Mouse (Mus musculus) induced T-regulatory cell, adult 2 months (primary cell): Measurements from ENCODE around the gene 1110017D15Rik.

Experiments used
- DNase-seq: peaks from one replicate; pipeline ENCODE4 v3.0.0-alpha.2; 2012; ENCODE audit warnings: low read depth

1110017D15Rik gene

DNA sequence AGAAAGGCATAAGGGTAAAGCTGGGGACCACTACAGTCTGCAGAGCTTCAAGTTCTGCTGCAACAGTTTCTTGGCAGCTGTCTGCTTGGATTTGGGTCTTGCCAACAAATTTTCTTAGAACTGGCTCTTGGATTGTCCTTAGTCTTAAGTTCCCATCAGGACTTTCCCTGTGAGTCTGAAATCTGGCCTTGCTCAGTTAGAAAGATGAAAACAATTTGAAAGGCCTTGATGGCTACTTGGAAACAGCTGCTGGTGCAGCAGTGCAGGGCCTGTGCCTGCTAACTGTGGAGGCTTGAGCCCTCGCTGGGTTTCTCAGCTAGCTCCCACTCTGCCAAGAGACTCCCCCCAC is 37.7 kb downstream of the 1110017D15Rik start:
- DNase-seq: no peak

DNA sequence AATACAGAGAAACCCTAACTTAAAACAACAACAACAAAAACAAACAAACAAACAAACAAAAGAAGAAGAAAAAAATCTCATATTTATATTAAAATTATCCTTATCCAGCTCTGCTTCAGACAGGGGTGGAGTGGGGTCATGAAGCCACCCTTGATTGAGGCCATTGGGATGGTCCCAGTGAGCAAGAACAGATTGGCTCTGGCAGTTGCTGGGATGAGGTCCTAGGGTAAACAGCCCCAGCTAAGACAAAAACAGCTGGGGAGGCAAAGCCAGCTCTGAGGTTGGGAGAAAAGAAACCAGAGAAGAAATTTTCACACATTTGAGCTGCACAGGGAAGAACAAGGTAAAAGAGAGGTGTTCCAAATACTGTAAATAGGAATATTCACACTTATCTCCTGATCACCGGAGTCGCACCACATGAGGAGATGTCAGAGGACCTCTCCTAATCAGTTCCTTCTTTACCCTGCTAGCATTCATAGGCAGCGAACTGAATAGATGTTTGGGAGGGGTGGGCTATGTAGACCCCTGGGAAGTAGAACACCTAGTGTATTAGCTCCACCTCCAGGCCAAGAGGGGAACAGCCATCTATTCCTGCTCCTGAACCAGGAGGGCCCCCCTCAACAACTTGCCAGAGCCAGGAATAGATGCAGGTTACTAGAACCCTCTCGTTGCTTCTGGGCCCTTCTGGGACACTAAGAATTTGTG is 38.2 kb downstream of the 1110017D15Rik start:
- no peak for DNase-seq

DNA sequence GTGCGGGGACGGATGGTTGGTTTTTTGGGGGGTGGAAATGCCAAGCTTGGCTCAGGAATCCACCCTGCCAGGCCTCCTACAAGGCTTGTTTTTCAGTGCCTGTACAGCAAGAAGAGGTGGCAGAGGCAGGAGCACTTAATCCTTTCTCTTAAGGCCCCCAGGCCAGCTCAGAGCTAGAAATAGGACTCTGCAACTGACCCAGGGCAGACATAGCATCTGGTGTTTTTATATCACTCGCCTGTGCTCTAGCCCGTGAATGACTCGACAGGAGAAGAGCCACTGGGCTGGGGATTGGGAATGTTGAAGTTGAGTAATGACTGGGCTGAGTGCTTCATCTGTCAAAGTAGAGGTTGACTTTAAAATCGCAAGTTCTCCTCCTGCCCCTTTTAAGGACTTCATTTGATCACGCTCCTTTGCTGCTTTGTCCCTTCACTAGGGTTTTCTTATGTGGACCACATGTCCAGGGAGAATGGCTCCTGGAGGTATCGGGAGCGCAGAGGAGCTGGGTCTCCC is 39.4 kb downstream of the 1110017D15Rik start:
- DNase-seq: no peak

DNA sequence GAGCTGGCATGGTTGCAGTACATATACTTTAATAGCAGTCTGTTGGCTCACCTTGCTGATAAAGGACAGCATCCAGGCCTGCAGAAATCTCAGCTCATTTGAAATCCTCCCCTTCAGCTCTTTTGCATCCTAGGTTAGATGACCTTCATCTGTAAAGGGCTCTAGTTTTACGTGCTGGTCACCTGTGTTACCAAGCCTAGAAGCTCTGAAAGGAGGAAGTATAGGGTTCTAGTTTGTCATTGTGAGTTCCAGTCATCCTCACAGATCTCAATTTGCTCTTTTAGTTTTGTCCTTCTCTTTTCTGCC is 45.8 kb downstream of the 1110017D15Rik start:
- no peak for DNase-seq

DNA sequence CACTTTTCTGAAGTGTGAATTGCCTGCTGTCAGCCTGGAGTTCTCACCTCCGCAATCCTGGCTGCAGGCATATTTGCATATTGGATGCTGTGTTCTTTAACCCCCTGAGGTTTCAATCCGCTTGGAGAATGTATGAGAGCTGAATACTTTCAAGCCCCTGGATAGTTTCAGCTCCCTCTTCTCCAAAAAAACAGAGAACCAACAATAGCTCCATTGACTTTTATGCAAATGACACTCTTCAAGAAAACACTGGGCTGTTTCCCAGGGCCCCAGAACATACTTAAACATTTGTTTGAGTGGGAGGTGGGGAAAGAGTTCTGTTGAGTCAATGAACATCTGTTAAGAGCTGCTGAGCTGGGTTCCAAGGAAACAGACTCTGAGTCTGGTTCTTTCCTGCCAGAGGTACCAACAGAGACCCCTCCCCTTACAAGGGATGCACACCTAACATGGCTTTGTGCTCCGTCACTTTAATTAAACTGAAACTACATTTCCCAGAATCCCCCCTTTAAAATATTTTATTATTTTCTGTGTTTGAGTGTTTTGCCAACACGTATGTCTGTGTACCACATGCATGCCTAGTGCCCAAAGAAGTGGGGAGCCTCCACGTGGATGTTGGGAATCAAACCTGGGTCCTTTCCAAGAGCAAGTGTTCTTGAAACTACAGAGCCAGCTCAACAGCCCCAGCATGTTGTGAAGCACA is 46.3 kb downstream of the 1110017D15Rik start:
- no peak for DNase-seq

DNA sequence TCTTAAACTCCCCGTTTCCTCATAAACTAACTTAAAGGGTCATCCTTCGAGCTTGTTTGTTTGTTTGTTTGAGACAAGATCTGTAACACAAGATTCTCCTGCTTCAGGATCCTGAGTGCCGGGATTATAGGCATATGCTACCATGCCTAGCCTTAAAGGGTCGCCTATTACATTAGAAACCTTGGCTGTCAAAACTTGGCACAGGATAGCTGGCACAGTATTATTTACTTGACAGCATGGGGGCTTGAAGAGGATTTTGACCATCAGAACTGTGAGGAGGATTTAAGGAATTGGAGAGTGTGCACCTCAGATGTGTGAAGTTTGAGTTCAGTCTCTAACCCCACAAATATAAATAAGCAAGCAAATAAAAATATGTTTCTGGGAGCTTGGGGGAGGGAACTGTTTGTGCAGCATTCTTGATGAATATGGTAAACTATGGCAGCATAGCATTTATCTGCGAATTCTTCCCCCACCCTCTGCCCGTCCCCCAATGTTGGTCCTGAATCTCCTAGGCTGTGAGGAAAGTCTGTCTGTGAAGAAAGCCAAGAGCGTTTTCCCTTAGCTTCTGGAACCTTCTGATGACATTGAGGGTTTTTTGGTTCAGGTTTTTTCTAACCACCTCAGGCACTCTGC is 47.0 kb downstream of the 1110017D15Rik start:
- DNase-seq: no peak

DNA sequence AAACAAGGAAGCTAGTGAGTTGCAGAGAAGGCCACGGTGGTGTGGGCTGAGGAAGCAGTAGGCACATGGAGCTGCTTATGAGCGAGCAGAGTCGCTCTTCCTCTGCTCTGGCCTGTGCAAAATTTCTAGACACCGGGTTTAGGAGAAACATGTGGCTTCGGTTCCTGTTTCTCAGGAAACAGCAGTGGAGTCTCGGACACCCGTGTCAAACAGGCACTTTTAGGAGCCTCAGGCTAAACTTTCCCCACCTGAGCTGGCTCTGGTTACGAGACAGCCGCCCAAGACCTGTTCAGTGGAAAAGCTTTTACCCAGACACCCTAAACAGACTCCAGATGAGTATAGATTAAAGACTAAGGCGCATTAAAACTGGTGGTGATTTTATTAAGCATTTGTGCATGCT is 47.9 kb downstream of the 1110017D15Rik start:
- no peak for DNase-seq

DNA sequence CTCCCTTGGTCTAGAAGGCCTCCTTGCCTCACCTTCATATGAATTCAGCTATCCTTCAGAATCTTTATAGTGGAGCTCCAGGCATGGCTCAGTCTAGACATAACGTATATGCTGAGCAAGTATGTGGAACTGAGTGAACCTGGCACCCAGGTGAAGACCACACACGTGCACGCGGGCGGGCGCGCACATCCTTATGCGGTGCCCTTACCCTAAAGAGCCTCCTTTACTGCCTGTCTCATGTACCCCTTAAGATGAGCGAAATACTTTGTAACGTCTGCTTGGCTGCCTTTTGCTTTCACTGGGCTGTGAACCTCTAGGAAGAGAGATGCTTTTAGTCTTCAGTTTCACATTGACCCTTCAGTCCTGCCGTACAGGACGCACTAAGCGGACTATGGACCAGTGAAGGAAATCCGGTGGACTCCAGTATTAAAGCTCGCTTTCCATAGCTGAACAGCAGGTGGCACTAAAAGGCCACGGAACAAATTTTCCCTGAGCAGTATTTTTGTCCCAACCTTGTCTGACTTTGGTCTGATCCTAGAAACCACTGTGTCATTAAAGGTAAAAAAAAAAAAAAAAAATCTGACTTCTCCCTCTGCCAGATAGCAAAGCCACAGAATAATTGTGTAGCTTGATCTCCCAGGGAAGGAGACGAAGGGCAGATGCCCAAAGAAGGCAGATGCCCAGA is 48.6 kb downstream of the 1110017D15Rik start:
- DNase-seq: peak; percentile 66

DNA sequence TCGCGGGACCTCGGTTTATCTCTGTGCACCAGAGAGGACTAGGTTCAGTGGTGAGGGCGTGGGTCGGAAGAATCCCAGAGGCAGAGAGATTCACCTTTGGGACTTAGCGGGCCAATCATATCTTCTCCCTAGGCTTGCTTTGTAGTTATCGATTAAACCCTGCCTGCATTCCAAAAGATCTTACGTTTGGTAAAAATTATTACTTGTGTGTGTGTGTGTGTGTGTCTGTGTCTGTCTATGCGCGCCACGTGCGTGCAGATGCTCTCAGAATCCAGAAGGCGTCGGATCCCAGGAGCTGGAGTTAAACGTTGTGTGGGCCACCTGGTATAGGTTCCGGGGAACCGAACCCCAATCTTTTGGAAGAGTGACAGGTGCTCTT is 51.9 kb downstream of the 1110017D15Rik start:
- DNase-seq: no peak

DNA sequence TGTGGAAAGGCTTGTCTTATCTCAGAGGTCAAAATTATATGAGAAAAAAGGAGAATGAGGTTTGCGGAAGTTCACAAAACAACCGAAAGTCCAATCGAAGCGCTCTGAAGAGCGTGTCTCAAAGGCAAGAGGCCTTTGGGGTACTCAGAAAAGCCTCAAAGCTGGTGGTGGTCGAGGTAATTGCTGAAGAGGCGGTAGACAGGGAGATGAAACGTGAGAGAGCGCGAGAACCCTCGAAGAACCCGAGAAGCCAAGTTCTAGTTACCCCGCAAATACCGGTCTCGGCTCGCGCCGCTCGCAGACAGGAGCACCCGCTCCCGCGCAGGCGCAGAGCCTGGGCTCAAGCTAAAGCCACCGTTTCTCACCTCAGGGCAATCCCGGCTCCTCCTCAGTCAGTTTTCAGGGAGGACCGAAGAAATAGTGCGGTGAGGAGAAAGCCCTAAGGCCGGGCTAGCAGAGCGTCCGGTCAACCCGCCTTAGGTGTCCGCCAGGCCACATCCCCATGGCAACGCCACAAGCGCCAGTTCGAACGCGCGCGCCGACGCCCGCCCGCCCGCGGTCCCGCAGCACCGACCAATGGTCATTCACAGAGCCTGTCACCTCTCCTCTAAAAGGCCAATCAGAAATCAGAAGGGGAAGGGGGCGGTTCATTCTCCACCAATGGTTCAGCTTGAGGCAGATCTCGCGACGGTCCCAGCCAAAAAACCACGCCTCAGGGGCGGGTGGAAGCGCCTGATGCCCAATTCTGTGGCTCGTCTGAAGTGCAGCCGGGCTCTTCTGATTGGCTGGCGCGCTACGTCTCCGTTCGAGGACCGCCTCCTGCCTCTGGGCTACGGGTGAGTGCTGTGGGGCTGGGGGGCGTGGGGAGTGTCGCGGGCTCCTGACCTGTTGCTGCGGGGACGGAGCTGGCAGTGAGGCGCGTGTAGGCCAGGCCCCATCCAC is 52.5 kb downstream of the 1110017D15Rik start, which contains the start of the genes Kif24 and Nudt2:
Kif24 (minus strand) TSS at position 543 of the 942 bp plus-strand sequence.
Nudt2 (plus strand) TSS at position 807 of the 942 bp plus-strand sequence.
- peak; percentile 100 for DNase-seq

DNA sequence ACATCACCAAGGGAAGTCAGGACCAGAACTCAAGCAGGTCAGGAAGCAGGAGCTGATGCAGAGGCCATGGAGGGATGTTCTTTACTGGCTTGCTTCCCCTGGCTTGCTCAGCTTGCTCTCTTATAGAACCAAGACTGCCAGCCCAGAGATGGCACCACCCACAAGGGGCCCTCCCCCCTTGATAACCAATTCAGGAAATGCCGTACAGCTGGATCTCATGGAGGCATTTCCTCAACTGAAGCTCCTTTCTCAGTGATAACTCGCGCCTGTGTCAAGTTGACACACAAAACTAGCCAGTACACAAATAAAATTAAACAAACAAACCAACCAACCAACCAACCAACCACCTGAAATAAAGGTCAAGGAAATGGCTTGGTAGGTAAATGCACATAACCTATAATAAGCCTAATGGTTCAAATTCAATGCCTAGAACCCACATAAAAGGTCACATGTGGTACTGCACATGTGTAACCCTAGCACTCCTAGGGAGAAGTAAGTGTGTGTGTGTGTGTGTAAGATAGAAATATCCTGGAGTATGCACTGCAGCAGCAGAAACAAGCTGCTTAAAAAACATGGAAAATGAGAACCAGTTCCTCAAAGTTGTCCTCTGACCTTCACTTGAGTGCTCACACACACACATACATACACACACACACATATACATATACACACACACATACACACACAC is 53.9 kb downstream of the 1110017D15Rik start:
- DNase-seq: peak; percentile 47

DNA sequence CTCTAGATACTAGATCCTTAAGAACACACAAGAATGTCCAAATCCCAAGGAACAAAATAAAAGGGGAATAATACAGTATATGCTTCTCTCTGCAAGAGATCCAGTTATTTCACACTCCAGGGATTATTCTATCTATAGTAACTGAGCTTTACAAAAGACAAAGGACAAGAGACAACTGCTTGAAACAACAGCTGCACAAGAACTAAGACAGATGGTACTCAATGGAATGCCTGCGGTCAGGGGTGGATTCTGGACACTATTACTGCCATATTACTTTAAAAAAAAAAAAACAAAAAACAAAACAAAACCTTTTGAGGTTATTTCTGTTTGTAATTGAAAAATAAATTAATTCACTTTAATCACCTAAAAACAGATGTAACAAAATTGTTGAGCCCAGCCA is 56.4 kb downstream of the 1110017D15Rik start:
- DNase-seq: no peak
